ENCODE assay signal across 15 mouse cellular contexts in genomic region chr16:39031350-39031749, GRCm38 (mm10).
A peak's percentile ranks its signal among the peaks of the same experiment; 100 is the strongest.
DNase-seq lines count a peak whose midpoint lies in the region.
"Had no signal": no experiment of that assay in that cellular context is flagged by ENCODE, and none has a peak within 500 bp of the region (broad histone marks: within the 10 kb centered on the region; RNA-seq: fewer than 3 reads in every experiment).

No protein-coding gene starts in this region.

- peak; percentile 58 for DNase-seq in left cerebral cortex, postnatal 4 days
- no peak for DNase-seq in left cerebral cortex, postnatal 36 days (ENCODE audit: low spot score in 2 of 2)
- DNase-seq in cerebellum, adult 9-10 months = peak; percentile 4
- DNase-seq in cerebellum, postnatal 36 days = peak; percentile 23 to 35
- DNase-seq in mesoderm, embryonic 11.5 days (ENCODE audit: low read depth, low spot score) = peak; percentile 12
- DNase-seq in kidney, adult 8-10 months = no peak
- no peak for DNase-seq in adrenal gland, postnatal 10 days
- DNase-seq: B cell, adult 2 months; embryo, embryonic 11 days; heart, adult 11 months; kidney, postnatal 36 days; liver, embryonic 13.5 days; lung, embryonic 14.5 days; lung, postnatal 36 days; right cerebral cortex, adult 18-20 months had no signal

- intact Hi-C loops in left cerebral cortex, postnatal 4 days (cut with DNase I) = no loop called here
- intact Hi-C loops in left cerebral cortex, postnatal 36 days (cut with DNase I) = no loop called here

Comparison
In these comparisons a context has a peak if more than half of its experiments do, and no peak if none do; other contexts are left out.
1. DNase-seq: peak in left cerebral cortex, postnatal 4 days (single experiment), cerebellum, adult 9-10 months (single experiment), cerebellum, postnatal 36 days (2 of 2) and mesoderm, embryonic 11.5 days (single experiment); none in left cerebral cortex, postnatal 36 days (0 of 2), kidney, adult 8-10 months (0 of 2) and adrenal gland, postnatal 10 days (single experiment).